Mouse (Mus musculus) effector memory CD4-positive, alpha-beta T cell, adult 7 months (primary cell): ENCODE data around the gene Vmn2r112. TPM values are rescaled to one million over a fixed set of nuclear protein-coding genes. Genes with fewer than 3 reads are reported as not detected.

Experiments used
- polyA plus RNA-seq: library from polyadenylated mRNA; unstranded; fragments of 100-300 nt; shearing (Covaris generic); gene quantifications from one replicate; pipeline ENCODE4 v1.2.1, GENCODE M21; 2017

Gene Vmn2r112
- polyA plus RNA-seq = not detected

GRCm38 (mm10) chr17:22600651-22601050 lies at the start of gene Vmn2r112:
Gene Vmn2r112, plus strand, starts transcription at chr17:22600951.

GRCm38 (mm10) chr17:22573382-22573781 lies 27.4 kb upstream of the Vmn2r112 start, which contains the start of gene Vmn2r111:
Gene Vmn2r111, minus strand, starts transcription at chr17:22573482.

Other genes starting within 250 kb of the Vmn2r112 start
- 8.4 TPM for gene Zfp944, start 239.6 kb upstream of the Vmn2r112 start, polyA plus RNA-seq
- 15.5 TPM for gene Zfp758, start 239.5 kb upstream of the Vmn2r112 start, polyA plus RNA-seq
- 5.1 TPM for gene Zfp946, start 176.7 kb upstream of the Vmn2r112 start, polyA plus RNA-seq
- 0.18 TPM for gene Vmn2r111, start 27.5 kb upstream of the Vmn2r112 start, polyA plus RNA-seq